Mouse (Mus musculus) bone marrow, adult 2 months (tissue): Measurements from ENCODE around the gene Agbl2.
"Not testable (repeated sequence)": the region's sequence is repeated elsewhere in the genome, so short reads cannot be mapped to it uniquely, and the experiment has no call there.

Experiments used
- CTCF ChIP-seq: fragments of 200-500 bp; IDR thresholded peaks from 2 replicates; pipeline ENCODE4 v1.5.1; 2011; ENCODE audit warnings: low read length, control low read depth; ENCODE audit not compliant: control insufficient read depth, insufficient read depth
- POLR2A ChIP-seq: fragments of 200-500 bp; IDR thresholded peaks from 2 replicates; pipeline ENCODE4 v1.6.1; 2011; ENCODE audit warnings: low read depth, mild to moderate bottlenecking, control low read depth, low read length, borderline replicate concordance; ENCODE audit not compliant: control insufficient read depth

- not testable (repeated sequence) for TF ChIP-seq CTCF, POLR2A
These were observed 42.0 kb downstream of the Agbl2 start for GRCm38 (mm10) chr2:90824528-90824927.
